Mouse (Mus musculus) sigmoid colon, adult 10 weeks (tissue): ENCODE results near the gene Heatr4. TPM values are rescaled to one million over a fixed set of nuclear protein-coding genes. Genes with fewer than 3 reads are reported as not detected.

Source experiments
- polyA plus RNA-seq: library from polyadenylated mRNA; stranded (reverse); fragments of 350-450 nt; fragmentation: Illumina TruSeq; extraction: RNeasy Lipid Tissue Mini Kit (QIAGEN cat#74804); gene quantifications from one replicate; pipeline ENCODE4 v1.2.3, GENCODE M21; 2014; ENCODE audit warnings: low read depth, low replicate concordance

The Heatr4 gene
- not detected for polyA plus RNA-seq

DNA sequence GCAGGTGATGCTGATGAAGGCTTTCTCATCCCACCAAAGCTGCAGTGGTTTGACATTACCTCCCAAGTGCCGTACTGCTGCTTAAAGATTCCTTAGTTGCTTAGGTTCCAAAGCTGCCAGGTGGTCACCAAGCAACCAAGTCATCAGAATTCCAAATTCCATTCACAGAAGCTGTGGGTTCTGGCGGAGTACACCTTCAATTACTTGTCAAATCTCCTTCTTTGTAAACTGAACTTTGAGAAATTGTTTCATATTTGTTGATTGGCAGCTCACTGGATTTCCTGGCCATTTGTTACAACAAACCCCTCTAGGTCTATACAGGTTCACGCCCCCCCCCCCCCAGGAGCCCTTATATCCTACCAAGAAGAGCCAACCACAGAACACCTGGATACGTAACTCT, at the start of gene Heatr4:
Heatr4 (minus strand) TSS at position 101 of the 400 bp plus-strand sequence.

DNA sequence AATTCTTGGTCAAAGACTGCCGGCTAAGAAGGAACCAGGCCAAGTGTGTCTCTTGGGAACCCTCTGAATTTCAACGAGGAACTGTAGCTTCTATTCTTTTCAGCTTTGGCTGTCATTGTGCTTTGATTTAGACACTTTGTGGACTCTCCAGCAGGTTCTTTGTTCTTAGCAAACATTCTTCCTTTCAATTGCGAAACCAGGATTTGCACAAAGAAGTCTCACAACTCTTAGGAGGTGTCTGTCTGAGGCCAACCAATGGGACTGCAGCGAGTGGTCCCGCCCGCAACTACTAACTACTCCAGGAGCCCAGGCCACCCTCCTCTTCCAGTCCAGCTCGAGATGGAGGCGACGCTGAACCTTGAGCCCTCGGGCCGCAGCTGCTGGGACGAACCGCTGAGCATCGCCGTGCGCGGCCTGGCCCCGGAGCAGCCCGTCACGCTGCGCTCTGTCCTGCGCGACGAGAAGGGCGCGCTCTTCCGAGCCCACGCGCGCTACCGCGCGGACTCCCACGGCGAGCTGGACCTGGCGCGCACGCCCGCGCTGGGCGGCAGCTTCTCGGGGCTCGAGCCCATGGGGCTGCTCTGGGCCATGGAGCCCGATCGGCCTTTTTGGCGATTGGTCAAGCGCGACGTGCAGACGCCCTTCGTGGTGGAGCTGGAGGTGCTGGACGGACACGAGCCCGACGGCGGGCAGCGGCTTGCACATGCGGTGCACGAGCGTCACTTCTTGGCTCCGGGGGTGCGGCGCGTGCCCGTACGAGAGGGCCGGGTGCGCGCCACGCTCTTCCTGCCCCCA, 24.7 kb upstream of the Heatr4 start, which contains the start of gene Acot1:
Acot1 (plus strand) TSS at position 320 of the 795 bp plus-strand sequence.

GRCm38 (mm10) chr12:83987583-83988441, 3.2 kb upstream of the Heatr4 start, which contains the start of gene Acot2:
TSS of gene Acot2 (plus strand) at chr12:83987861.

DNA sequence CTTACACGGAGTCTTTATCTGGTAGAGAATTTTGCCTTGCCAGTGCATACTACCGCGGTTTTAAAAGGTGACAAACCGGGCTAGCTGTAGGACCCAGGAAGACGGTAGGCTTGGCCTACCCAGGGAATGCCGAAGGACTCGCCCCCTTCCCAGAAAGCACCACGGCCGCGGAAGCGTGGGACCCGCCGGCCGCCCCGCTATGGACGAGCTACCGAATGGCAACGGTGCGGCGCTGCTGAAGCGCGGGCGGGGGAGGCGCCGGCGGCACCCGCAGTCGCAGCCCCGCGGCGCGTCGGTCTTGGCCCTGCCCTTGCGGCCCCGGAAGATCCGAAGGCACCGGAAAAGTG, 34.2 kb downstream of the Heatr4 start, which contains the start of gene Riox1:
Riox1 (plus strand) TSS at position 116 of the 347 bp plus-strand sequence.

DNA sequence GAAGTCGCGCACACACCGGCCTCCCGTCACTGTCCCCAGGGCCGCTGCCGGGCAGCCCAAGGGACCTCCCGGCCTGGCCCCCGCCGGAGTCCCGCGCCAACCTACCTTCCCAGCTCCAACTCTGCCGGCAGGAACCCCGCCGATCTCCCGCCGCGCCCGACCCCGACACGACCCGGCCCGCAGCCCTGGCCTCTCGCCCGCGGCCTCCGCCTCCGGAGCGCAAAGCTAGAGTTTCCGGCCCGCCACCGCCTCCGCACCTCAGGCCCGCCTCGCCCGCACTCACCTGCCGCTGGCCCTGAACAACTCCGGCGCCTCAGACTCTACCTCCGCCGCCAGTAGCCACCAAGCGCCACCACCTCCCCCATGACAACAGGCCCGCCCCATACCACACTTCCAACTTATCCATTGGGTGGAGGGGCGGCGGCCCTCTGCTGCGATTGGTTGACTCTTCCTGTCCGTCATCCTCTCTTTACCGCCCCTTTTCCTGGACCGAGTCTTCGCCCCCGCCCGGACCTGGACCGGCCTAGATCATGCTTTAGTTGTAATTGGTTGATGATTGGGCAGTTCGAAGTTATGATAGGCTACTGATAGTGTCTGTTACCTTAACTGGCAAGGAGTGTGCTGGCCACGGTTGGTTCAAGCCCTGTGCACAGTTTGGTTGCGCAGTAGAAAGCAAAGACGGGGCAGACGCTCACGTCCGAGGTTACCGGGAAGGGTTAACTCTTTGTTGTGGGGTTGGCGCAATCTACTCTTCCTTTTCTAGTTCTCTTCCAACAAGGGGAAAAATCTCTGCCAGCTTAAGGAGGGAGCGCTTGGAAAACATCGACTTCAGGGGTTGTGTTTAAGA, 62.9 kb downstream of the Heatr4 start, which contains the start of gene Numb:
Numb (minus strand) TSS at position 400 of the 847 bp plus-strand sequence.

Other genes starting within 250 kb of the Heatr4 start
- 0.19 TPM for gene Papln, start 221.2 kb downstream of the Heatr4 start, polyA plus RNA-seq
- 35.4 TPM for gene Numb, start 62.9 kb downstream of the Heatr4 start, polyA plus RNA-seq
- gene Riox1, start 34.2 kb downstream of the Heatr4 start, polyA plus RNA-seq: 1.7 TPM
- gene Acot2, start 3.0 kb upstream of the Heatr4 start, polyA plus RNA-seq: 0.82 TPM
- gene Acot1, start 24.6 kb upstream of the Heatr4 start, polyA plus RNA-seq: 7.6 TPM
- gene Acot4, start 53.5 kb upstream of the Heatr4 start, polyA plus RNA-seq: 10.4 TPM
- gene Gm49366, start 54.1 kb upstream of the Heatr4 start, polyA plus RNA-seq: not detected
- not detected for gene Acot3, start 67.3 kb upstream of the Heatr4 start, polyA plus RNA-seq
- gene Acot5, start 84.5 kb upstream of the Heatr4 start, polyA plus RNA-seq: not detected
- 8.3 TPM for gene Acot6, start 115.8 kb upstream of the Heatr4 start, polyA plus RNA-seq
- 13.6 TPM for gene Dnal1, start 129.5 kb upstream of the Heatr4 start, polyA plus RNA-seq
- gene Pnma1, start 163.6 kb upstream of the Heatr4 start, polyA plus RNA-seq: not detected
- 17.7 TPM for gene Elmsan1, start 234.0 kb upstream of the Heatr4 start, polyA plus RNA-seq